Mouse (Mus musculus) heart, postnatal 0 days (tissue): ENCODE measurements at regions not wholly inside any gene's neighbourhood (a gene's known extent, or its start where the extent isn't known, plus 50 kb on each side); places are given as distances from the start of the nearest gene placed in this dataset.
A peak's percentile ranks its signal among the peaks of the same experiment; 100 is the strongest.

Experiments
- ATAC-seq: fragments of 200-750 bp; cut with Nextera tagmentation; 2 replicates; pipeline ENCODE4 v1.8.0; 2017; ENCODE audit warnings: low read depth, moderate number of reproducible peaks, moderate library complexity; ENCODE audit not compliant: insufficient read depth
- DNase-seq: peaks from one replicate; pipeline ENCODE4 v3.0.0-alpha.2; 2016; ENCODE audit warnings: low spot score
- H3K27ac ChIP-seq: fragments of 300-500 bp; sonication (generic); 2 replicates; pipeline ENCODE4 v1.5.1; 2014; ENCODE audit warnings: low read depth, mild to moderate bottlenecking
- H3K27me3 ChIP-seq: fragments of 300-500 bp; sonication (generic); 2 replicates; pipeline ENCODE4 v1.6.1; 2014; ENCODE audit warnings: low read length, mixed read lengths; ENCODE audit not compliant: control insufficient read depth, insufficient read depth
- H3K36me3 ChIP-seq: fragments of 300-500 bp; sonication (generic); replicated peaks from 2 replicates; pipeline ENCODE4 v1.6.1; 2014; ENCODE audit warnings: low read length, mixed read lengths; ENCODE audit not compliant: control insufficient read depth, insufficient read depth
- H3K4me1 ChIP-seq: fragments of 300-500 bp; sonication (generic); 2 replicates; pipeline ENCODE4 v1.6.1; 2014; ENCODE audit warnings: antibody characterized with exemption; ENCODE audit not compliant: control insufficient read depth, insufficient read depth
- H3K4me2 ChIP-seq: fragments of 300-500 bp; sonication (generic); 2 replicates; pipeline ENCODE4 v1.6.1; 2014; ENCODE audit warnings: low read depth, mild to moderate bottlenecking, low read length, moderate library complexity
- H3K4me3 ChIP-seq: fragments of 300-500 bp; sonication (generic); 2 replicates; pipeline ENCODE4 v1.5.1; 2014; ENCODE audit warnings: low read depth, low read length
- H3K9ac ChIP-seq: fragments of 300-500 bp; sonication (generic); replicated peaks from 2 replicates; pipeline ENCODE4 v1.6.1; 2014; ENCODE audit warnings: low read depth, low read length, mixed read lengths
- H3K9me3 ChIP-seq: fragments of 300-500 bp; sonication (generic); replicated peaks from 2 replicates; pipeline ENCODE4 v1.6.1; 2016; ENCODE audit warnings: low read length; ENCODE audit not compliant: control insufficient read depth
- CTCF ChIP-seq: IDR thresholded peaks from 2 replicates; pipeline ENCODE4 v1.5.1; 2016; ENCODE audit warnings: antibody characterized with exemption, control low read depth, low read depth
- EP300 ChIP-seq: IDR thresholded peaks from 2 replicates; pipeline ENCODE4 v1.6.1; 2016; ENCODE audit warnings: antibody characterized with exemption, low read depth
- WGBS: fragments of 180-500 bp; shearing (Covaris S2); extraction: QIAGEN DNeasy Blood & Tissue Kit; methylation state at CpG from one replicate; pipeline ENCODE4 v1.1.7; 2014; 5-methylcytosine and 5-hydroxymethylcytosine counted together

GRCm38 (mm10) chr10:111099059-111099811 lies 65.3 kb upstream of the Osbpl8 start:
- TF ChIP-seq EP300 (no peak), CTCF (no peak)
- 84% methylated on average over 5 of the region's 5 CpGs for WGBS

DNA sequence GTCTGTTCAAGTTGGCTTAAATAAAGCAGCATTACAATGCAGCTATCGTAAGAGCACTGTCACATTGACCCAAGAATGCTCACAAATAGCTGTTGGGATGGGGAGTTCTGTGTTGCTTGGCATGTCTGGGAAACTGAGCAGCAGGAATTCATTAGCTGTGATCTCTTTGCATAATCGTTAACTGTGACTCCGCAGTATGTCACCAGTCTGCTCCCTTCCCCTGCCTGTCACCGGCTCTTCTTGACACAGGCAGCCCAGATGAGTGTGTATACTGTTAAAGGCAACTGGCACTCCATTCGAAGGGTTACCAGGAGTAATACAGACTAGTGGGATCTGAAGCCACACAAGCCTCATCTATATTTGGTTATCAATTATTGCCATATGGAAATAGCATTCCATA lies 67.3 kb upstream of the Osbpl8 start:
- 52% methylated on average over 5 of the region's 5 CpGs for WGBS
- H3K4me2 ChIP-seq, result no peak overlapping the region
- H3K9ac ChIP-seq, result no peak overlapping the region
- H3K36me3 ChIP-seq, result no peaks in the 10 kb centered on the region
- H3K9me3 ChIP-seq, result no peaks in the 10 kb centered on the region
- DNase-seq (no peak), ATAC-seq (no peak)
- H3K4me3 ChIP-seq, result no peak overlapping the region
- H3K27me3 ChIP-seq, result no peaks in the 10 kb centered on the region
- H3K4me1 ChIP-seq, result peaks cover 15% of the 10 kb centered on the region; the same call in 1 of the 2 replicates
- no peak overlapping the region for H3K27ac ChIP-seq
- TF ChIP-seq CTCF (no peak), EP300 (no peak)

More at GRCm38 (mm10) chr10:111099059-111099811, 65.3 kb upstream of the Osbpl8 start:
- Histone ChIP-seq H3K4me1 (peaks cover 17% of the 10 kb centered on the region; the same call in 1 of the 2 replicates), H3K4me3 (no peak overlapping the region), H3K27ac (peak overlapping the region; percentile 36; the same call in 1 of the 2 replicates), H3K36me3 (no peaks in the 10 kb centered on the region), H3K4me2 (no peak overlapping the region), H3K9me3 (no peaks in the 10 kb centered on the region), H3K27me3 (no peaks in the 10 kb centered on the region), H3K9ac (no peak overlapping the region)
- DNase-seq (no peak), ATAC-seq (no peak)

- ATAC-seq, result no peak
- 78% methylated on average over 6 of the region's 6 CpGs for WGBS
- H3K9me3 ChIP-seq, result no peaks in the 10 kb centered on the region
- no peak overlapping the region for H3K27ac ChIP-seq
- no peak for DNase-seq
- no peak overlapping the region for H3K4me2 ChIP-seq
- H3K9ac ChIP-seq, result no peak overlapping the region
- no peaks in the 10 kb centered on the region for H3K27me3 ChIP-seq
- peaks cover 11% of the 10 kb centered on the region; the same call in 1 of the 2 replicates for H3K4me1 ChIP-seq
- no peaks in the 10 kb centered on the region for H3K36me3 ChIP-seq
- TF ChIP-seq CTCF (no peak), EP300 (no peak)
- H3K4me3 ChIP-seq, result no peak overlapping the region
Observed at GRCm38 (mm10) chr10:111096811-111097210, 67.7 kb upstream of the Osbpl8 start.

- Histone ChIP-seq H3K27me3 (no peaks in the 10 kb centered on the region), H3K4me2 (no peak overlapping the region; the same call in 1 of the 2 replicates), H3K9ac (no peak overlapping the region), H3K36me3 (no peaks in the 10 kb centered on the region), H3K4me3 (no peak overlapping the region), H3K9me3 (no peaks in the 10 kb centered on the region), H3K4me1 (peaks cover 9% of the 10 kb centered on the region), H3K27ac (peak overlapping the region; percentile 25; the same call in 1 of the 2 replicates)
- TF ChIP-seq CTCF (no peak), EP300 (no peak)
- 27% methylated on average over 9 of the region's 9 CpGs for WGBS
- DNase-seq (no peak), ATAC-seq (no peak)
Observed at GRCm38 (mm10) chr10:111094405-111094804, 70.1 kb upstream of the Osbpl8 start.

DNA sequence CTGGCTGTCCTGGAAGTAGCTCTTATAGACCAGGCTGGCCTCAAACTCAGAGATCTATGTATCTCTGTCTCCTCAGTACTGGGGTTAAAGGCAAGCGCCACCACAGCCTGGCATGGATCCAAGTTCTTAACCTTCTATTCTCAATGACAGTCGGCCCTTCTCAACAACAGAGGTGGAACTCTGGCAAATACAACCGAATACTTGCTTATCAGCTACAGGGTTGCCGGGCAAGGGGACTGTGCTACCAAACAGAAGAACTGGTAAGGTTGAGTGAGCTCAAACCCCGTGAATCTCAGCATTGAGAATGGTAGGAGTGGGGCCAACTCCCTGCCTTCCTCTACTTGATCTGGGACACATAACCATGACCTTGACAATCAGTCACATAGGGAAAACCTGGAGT lies 75.2 kb upstream of the Osbpl8 start:
- TF ChIP-seq CTCF, result no peak
- TF ChIP-seq EP300, result no peak
- 13% methylated on average over 5 of the region's 5 CpGs for WGBS
- peak; percentile 57 for ATAC-seq

More for the DNA sequence above, 75.2 kb upstream of the Osbpl8 start:
- DNase-seq, result peak; percentile 57
- Histone ChIP-seq H3K27ac (no peak overlapping the region), H3K9ac (no peak overlapping the region), H3K36me3 (no peaks in the 10 kb centered on the region), H3K4me1 (peaks cover under 1% of the 10 kb centered on the region; the same call in 1 of the 2 replicates), H3K4me3 (no peak overlapping the region), H3K4me2 (no peak overlapping the region), H3K9me3 (no peaks in the 10 kb centered on the region), H3K27me3 (no peaks in the 10 kb centered on the region)
